Mouse (Mus musculus) lung, postnatal 25 days (tissue): ENCODE measurements at regions not wholly inside any gene's neighbourhood (a gene's known extent, or its start where the extent isn't known, plus 50 kb on each side); places are given as distances from the start of the nearest gene placed in this dataset.
A peak's percentile ranks its signal among the peaks of the same experiment; 100 is the strongest.

ENCODE experiments used
- DNase-seq: peaks from one replicate; pipeline ENCODE4 v3.0.0; 2022; ENCODE audit warnings: low spot score

- DNase-seq: no peak
These were observed 209.3 kb downstream of the Gadd45g start for GRCm38 (mm10) chr13:52055741-52056140.

DNA sequence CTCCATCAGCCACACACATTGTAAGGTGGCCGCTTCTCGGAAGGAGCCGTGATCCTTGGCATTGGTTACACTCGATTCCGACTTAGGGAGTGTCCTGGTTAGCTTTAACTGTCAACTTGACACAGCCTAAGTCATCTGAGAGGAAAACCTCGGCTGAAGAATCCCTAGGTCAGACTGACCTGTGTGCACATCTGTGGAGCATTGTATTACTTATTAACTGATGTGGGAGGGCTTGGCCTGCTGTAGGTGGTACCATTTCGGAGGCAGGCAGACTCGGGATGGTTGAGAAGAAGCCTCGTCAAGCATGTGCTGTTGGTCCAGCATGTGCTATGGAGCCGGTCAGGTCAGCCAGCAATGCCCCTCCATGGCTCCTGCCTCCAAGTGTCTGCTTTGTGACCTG, 211.0 kb downstream of the Gadd45g start:
- no peak for DNase-seq

- DNase-seq: no peak
These were observed 213.4 kb downstream of the Gadd45g start for GRCm38 (mm10) chr13:52059756-52060417.

GRCm38 (mm10) chr13:52060418-52060870, 214.0 kb downstream of the Gadd45g start:
- DNase-seq: no peak

GRCm38 (mm10) chr13:52061454-52061853, 215.0 kb downstream of the Gadd45g start:
- DNase-seq: no peak

GRCm38 (mm10) chr13:52061881-52062280, 215.4 kb downstream of the Gadd45g start:
- no peak for DNase-seq

DNA sequence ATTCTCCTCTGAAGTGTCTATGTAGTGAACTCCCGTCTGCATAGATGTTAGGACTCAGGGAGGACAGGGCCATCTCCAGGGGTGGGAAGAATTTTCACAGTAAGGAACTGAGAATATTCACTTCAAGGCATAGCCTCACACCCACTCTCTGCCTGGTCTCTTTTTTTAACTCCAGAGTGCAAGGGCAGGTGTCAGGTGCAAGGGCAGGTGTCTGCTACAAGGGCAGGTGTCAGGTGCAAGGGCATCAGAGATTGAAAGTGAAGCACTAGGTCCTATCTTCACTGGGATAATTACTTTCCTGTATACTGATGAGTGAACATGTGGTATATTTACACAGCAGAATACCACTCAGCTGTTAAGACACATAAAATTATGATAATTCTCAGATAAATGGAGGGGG, 216.1 kb downstream of the Gadd45g start:
- no peak for DNase-seq

DNA sequence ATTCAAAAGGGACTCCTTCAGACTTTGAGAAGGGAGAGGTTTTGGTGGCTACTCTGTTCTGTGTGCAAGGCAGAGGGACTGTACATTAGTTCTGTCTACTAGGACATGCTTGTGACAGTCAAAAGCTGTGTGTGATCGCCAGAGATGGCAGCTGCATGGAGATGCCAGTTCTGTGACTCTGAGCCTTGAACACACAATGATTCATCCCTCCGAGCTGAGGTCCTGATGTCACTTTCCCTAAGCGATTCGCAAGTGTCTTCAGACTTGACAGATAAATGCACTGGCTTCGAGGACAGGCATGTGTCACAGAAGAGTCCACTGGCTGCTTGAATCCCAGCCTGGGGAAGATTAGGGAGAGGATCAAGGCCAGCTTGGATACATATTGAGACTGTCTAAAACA, 218.8 kb downstream of the Gadd45g start:
- DNase-seq: no peak

DNA sequence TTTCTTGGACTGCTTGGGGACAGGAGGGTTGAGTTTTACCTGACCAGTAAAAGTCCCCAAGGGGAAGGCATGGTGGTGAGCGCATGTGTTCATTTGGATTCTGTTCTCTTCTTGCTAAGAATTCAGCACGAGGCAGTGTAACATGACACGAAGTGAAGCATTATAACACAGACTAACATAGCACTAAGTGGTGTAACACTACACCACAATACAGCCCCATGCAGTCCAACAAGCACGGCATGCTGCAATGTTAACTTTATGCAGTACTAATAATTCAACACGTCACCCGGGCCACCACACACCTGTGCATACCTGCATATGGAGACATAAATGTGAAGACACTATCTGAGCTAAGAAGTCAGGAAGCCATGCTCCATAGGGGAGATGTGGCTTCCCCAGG, 219.2 kb downstream of the Gadd45g start:
- DNase-seq: no peak

DNA sequence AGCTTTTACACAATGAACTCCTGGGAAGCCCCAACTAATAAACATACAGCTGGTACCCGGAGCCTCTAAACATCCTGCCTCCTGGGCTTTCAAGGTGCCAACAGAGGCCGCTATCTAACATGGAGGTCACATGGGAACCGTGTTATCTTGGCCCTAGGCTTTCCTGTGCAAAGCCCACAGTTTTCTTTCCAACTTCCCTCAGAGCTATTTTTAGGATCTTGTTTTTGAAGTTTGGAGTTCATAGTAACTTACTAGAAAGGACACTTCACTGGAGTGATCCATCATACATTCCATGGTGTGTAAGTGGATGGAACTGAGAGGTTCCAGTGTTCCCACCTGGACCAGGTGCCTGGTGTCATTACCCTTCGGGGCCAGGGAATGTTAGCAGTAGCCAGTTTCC, 220.6 kb downstream of the Gadd45g start:
- peak; percentile 37 for DNase-seq

- peak; percentile 21 for DNase-seq
These were observed 222.5 kb downstream of the Gadd45g start for GRCm38 (mm10) chr13:52068886-52069439.

DNA sequence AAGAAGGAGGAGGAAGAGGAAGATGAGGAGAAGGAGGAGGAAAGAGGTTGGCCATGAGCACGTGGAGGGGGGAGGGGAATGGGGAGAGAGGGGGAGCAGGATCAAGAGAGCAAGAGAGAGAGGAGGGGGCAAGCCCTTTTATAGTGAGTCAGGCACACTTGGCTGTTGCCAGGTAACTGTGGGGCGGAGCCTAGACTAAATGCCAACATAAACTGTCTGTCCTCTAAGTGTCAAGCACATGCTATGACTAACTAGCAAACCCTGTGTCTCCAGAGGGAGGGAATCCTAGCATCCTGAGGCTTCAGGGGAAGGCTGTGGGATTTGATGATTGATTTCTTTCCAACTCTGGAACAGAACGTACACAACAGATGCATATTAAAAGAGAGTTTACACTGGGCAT, 223.2 kb downstream of the Gadd45g start:
- peak; percentile 19 for DNase-seq

DNA sequence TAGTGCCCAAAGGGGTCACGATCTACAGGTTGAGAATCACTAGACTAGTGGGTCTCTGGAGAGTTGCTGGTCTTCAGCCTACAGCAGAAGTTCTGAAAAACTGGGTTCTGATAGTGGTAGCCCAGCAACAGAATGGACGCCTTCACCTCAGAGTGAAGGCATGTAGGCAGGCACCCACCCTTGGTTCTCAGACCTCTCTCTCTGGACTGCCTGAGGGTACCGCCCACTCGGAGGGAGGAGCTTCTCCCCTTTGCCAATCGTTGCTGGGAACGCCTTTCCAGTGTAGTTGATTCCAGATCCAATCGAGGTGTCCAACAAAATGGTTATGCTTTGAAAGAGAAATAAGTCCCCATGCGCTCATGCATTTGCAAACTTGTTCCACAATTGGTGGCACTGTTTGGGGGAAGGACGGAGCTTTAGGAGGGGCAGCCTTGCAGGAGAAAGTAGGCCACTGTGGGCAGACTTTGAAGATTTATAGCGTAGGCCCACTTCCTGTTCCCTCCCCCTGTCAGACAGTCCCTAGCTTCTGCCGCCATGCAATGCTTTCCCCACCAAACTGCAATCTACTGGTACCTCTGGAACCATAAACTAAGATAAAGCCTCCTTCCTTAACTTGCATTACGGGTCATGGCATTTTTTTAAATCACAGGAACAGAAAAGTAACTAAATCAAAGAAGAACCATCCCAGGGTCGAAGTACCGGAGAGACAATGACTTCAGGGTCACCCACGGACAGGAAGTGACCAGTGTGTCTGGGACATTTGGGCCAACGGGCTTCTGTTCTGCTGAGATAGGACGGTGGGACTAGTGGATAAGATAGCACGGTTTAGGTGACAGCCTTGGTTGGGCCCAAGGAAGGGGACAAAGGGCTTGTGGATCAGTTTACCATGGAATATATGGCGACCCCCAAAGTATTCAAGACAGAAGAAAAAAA, 224.5 kb downstream of the Gadd45g start:
- no peak for DNase-seq

DNA sequence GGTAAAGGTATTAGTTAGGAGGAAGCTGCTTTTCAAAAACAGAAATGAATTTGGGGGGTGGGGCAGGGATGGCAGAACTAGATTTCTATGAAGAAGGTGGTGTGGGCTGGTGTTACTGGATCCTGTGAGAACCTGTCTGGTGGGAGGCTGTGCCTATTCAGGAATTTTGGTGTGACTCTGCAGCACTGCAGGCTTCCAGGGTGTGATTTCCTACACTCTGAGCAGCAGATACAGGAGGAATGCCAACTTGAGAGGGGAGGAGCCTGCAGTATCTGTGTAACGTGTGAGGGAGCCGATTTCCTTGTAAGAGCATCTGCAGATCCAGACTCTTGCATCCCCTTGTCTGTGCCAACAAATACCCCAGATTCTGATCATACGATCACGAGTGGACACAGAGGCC, 231.1 kb downstream of the Gadd45g start:
- no peak for DNase-seq

DNA sequence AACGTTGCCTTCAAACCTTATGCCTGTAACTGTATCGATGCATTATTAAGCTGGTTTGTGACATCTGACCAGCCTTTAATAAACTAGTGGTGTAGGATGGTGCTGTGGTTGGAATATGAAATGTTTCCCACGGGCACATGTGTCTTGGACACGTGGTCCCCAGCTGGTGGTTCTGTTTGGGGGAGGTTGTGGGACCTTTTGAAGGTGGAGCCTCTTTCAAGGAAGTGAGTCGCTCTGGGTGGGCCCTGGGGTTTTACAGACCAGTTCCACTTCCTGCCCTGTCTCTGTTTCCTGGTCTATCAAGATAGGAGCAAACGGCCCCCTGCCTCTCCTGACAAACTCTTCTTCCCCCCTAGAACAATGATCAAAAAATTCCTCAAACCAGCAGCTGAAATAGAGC, 232.1 kb downstream of the Gadd45g start:
- DNase-seq: peak; percentile 54

- peak; percentile 37 for DNase-seq
These were observed 233.3 kb downstream of the Gadd45g start for GRCm38 (mm10) chr13:52079678-52080246.

GRCm38 (mm10) chr13:52083601-52084455, 237.3 kb downstream of the Gadd45g start:
- DNase-seq: peak; percentile 61

GRCm38 (mm10) chr13:52085110-52085509, 238.6 kb downstream of the Gadd45g start:
- peak; percentile 50 for DNase-seq

- DNase-seq: no peak
These were observed 241.8 kb downstream of the Gadd45g start for GRCm38 (mm10) chr13:52088319-52088718.

- DNase-seq: no peak
These were observed 243.9 kb downstream of the Gadd45g start for GRCm38 (mm10) chr13:52090365-52090764.

DNA sequence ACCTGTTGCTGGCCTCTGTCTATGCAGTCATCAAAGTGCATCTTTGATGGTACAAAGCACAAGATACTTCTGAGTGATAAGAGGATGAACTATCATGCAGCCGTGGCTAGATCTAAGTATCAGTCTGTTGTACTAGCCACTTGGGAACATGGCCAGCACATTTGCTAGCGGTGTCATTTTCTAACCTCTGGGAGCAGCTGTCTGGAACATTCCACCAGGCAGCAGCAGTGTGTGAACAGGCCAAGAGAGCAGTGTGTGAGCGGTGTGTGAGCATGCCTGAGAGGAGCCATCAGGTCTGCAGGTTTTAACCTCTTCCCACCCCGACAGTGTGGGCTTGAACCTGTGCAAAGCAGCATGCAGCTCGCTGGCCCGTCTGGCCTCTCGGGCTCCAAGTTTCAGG, 248.3 kb downstream of the Gadd45g start:
- no peak for DNase-seq

- DNase-seq: no peak
These were observed 250.0 kb downstream of the Gadd45g start for GRCm38 (mm10) chr13:52096506-52096905.
